Mouse (Mus musculus) kidney, adult 2 months (tissue): ENCODE measurements at regions not wholly inside any gene's neighbourhood (a gene's known extent, or its start where the extent isn't known, plus 50 kb on each side); places are given as distances from the start of the nearest gene placed in this dataset.

Experiments
- CTCF ChIP-seq: fragments of 200-500 bp; conservative IDR thresholded peaks from 2 replicates; pipeline ENCODE4 v1.5.1; 2011; ENCODE audit warnings: low read depth, mild to moderate bottlenecking, control low read depth, low read length, moderate library complexity, mixed read lengths; ENCODE audit not compliant: insufficient read depth, insufficient read length
- POLR2A ChIP-seq: fragments of 200-500 bp; IDR thresholded peaks from one replicate; pipeline ENCODE4 v1.6.1; 2011; ENCODE audit warnings: low read depth, low read length, control low read depth

GRCm38 (mm10) chr12:99059491-99059890 is 139.1 kb downstream of the Ttc8 start:
- TF ChIP-seq CTCF = no peak
- TF ChIP-seq POLR2A = no peak
